Mouse (Mus musculus): ENCODE measurements around the gene Cd82.

DNA sequence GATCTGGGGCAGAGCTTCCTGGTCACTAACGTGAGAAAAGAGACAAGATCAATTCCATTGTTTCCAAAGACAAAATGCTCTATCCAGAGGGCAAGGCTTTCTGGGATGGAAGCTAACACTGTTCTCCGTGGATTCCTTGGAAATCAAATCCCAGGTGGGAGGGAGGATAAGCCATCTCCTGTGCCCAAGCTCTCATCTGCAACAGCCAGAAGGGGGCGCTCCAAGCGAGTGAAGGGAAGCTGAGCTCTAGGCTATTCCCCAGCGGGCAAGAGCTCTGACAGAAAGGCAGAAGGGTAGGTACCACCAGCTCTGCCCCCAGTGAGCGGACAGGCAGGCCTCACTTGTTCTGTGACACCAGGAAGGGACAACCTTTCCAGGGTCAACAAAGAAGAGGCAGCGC, 41.6 kb downstream of the Cd82 start:
- no peak for TF ChIP-seq GATA1 (IDR thresholded peaks at IDR 0.05; ENCODE audit: borderline replicate concordance, low read length)
- no peak for TF ChIP-seq FLI1 (IDR thresholded peaks at IDR 0.05; ENCODE audit: low read length)
